8 mouse cellular contexts compared by ENCODE assay signal in the genomic region with DNA sequence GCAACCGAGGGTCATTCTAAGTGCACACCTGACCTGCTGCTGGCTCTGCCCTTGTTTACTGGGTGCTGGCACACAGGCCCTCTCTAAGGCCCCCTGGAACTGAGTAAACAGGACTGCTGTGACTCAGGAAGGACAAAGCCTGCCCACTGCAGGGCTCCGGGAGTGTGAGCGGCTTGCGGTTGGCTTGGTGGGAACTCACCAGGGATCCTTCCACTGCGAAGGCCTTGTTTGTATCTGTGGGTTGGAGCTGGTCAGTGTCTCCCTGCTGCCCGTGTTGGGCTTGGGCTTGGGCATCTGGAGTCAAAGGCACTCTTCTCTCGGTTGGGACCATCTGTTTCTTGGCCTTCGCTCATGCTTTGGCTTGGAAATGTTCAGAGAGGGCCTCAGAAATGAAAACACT. TPM values are rescaled to one million over a fixed set of nuclear protein-coding genes. Genes with fewer than 3 reads are reported as not detected.
A peak's percentile ranks its signal among the peaks of the same experiment; 100 is the strongest.
DNase-seq lines count a peak whose midpoint lies in the region; ATAC-seq and TF ChIP-seq lines count a peak whose summit lies in the region.

No protein-coding gene starts in this region.

- H3K9ac ChIP-seq in heart, embryonic 13.5 days = 0 out of 2 replicates have a peak overlapping the region, but pooled peaks have one; percentile 12
- H3K9ac ChIP-seq in hindbrain, embryonic 15.5 days = no peak overlapping the region

- intact Hi-C loops in heart, postnatal 14 days (cut with DNase I) = no loop called here

- H3K4me2 ChIP-seq in heart, embryonic 13.5 days = no peak overlapping the region
- H3K4me2 ChIP-seq in hindbrain, embryonic 15.5 days = no peak overlapping the region

- peaks cover 27% of the 10 kb centered on the region for H3K4me1 ChIP-seq in heart, embryonic 13.5 days
- peaks cover 26% of the 10 kb centered on the region for H3K4me1 ChIP-seq in thymus, adult 2 months (replicated peaks; ENCODE audit: control insufficient read depth, insufficient read depth, low read length)
- no peaks in the 10 kb centered on the region for H3K4me1 ChIP-seq in hindbrain, embryonic 15.5 days (replicated peaks)

- H3K27me3 ChIP-seq in heart, embryonic 13.5 days (replicated peaks) = no peaks in the 10 kb centered on the region
- no peaks in the 10 kb centered on the region for H3K27me3 ChIP-seq in thymus, adult 2 months (ENCODE audit: control insufficient read depth, insufficient read depth, low read length)
- no peaks in the 10 kb centered on the region for H3K27me3 ChIP-seq in hindbrain, embryonic 15.5 days

- H3K4me3 ChIP-seq in heart, embryonic 13.5 days = no peak overlapping the region
- H3K4me3 ChIP-seq in thymus, adult 2 months (ENCODE audit: control insufficient read depth, insufficient read depth, low read length) = no peak overlapping the region
- H3K4me3 ChIP-seq in hindbrain, embryonic 15.5 days = no peak overlapping the region

- TF ChIP-seq CTCF in thymus, adult 2 months (IDR thresholded peaks at IDR 0.05; ENCODE audit: borderline replicate concordance, control insufficient read depth, extremely low read depth, insufficient read depth, low read length, poor library complexity) = no peak

- H3K36me3 ChIP-seq in heart, embryonic 13.5 days = peaks cover 78% of the 10 kb centered on the region
- H3K36me3 ChIP-seq in thymus, adult 2 months (ENCODE audit: control insufficient read depth, insufficient read depth, low read length) = peaks cover 15% of the 10 kb centered on the region; the same call in 1 of the 2 replicates
- H3K36me3 ChIP-seq in hindbrain, embryonic 15.5 days = peaks cover 31% of the 10 kb centered on the region

- no peak for ATAC-seq in heart, embryonic 13.5 days (ENCODE audit: extremely low read depth, insufficient number of reproducible peaks, low FRiP score, low TSS enrichment)
- ATAC-seq in hindbrain, embryonic 15.5 days (ENCODE audit: low FRiP score, low read depth) = no peak
- ATAC-seq in megakaryocyte-erythroid progenitor cell, adult 5-6 weeks (replicated peaks; ENCODE audit: low FRiP score, low TSS enrichment, poor library complexity, severe bottlenecking) = no peak

- no peaks in the 10 kb centered on the region for H3K9me3 ChIP-seq in heart, embryonic 13.5 days
- no peaks in the 10 kb centered on the region for H3K9me3 ChIP-seq in hindbrain, embryonic 15.5 days

- TF ChIP-seq POLR2A in thymus, adult 2 months (IDR thresholded peaks at IDR 0.05; ENCODE audit: control insufficient read depth, extremely low read depth, insufficient read depth, low read length, poor library complexity) = no peak

- WGBS in heart, embryonic 13.5 days = 58% methylated on average over 8 of the region's 8 CpGs
- WGBS in thymus, adult 2 months = 89% methylated on average over 8 of the region's 8 CpGs
- WGBS in hindbrain, embryonic 15.5 days = 44% methylated on average over 8 of the region's 8 CpGs

- H3K27ac ChIP-seq in heart, embryonic 13.5 days (replicated peaks) = peak overlapping the region; percentile 77
- H3K27ac ChIP-seq in thymus, adult 2 months (ENCODE audit: control insufficient read depth, insufficient read depth, low read length) = peak overlapping the region; percentile 39
- 0 out of 2 replicates have a peak overlapping the region, but pooled peaks have one; percentile 31 for H3K27ac ChIP-seq in hindbrain, embryonic 15.5 days (replicated peaks)

- DNase-seq in heart, postnatal 14 days = no peak
- DNase-seq in thymus, adult 2 months = no peak
- DNase-seq in thymus, postnatal 14 days = no peak
- DNase-seq in right cerebral cortex, postnatal 10 days (ENCODE audit: low spot score in 2 of 2) = no peak
- no peak for DNase-seq in kidney, adult 18-20 months

RNA-seq across cellular contexts. Expression of a gene that starts 34.9 kb away (rescaled TPM):
- 26.0 and 26.1 TPM in 2 replicates for polyA plus RNA-seq in heart, embryonic 13.5 days (2015; fragmentation: Nextera tagmentation; extraction: Ambion mirVana)
- 10 to 100 TPM; 25.9 to 26.4 TPM for total RNA-seq in heart, postnatal 14 days (2021)
- 43.0 and 43.1 TPM in 2 replicates for polyA plus RNA-seq in thymus, adult 2 months (2012; rRNA removed)
- 22.4 and 23.5 TPM in 2 replicates for polyA plus RNA-seq in hindbrain, embryonic 15.5 days (2015; fragmentation: Nextera tagmentation; extraction: Ambion mirVana)
- 36.3 and 51.2 TPM in 2 replicates for total RNA-seq in megakaryocyte-erythroid progenitor cell, adult 5-6 weeks (2014; fragmentation: Nextera tagmentation)
- 31.0 and 32.2 TPM in 2 replicates for total RNA-seq in megakaryocyte-erythroid progenitor cell, adult 5-6 weeks (2017)
